ENCODE assay signal across 2 mouse cellular contexts in the genomic region with DNA sequence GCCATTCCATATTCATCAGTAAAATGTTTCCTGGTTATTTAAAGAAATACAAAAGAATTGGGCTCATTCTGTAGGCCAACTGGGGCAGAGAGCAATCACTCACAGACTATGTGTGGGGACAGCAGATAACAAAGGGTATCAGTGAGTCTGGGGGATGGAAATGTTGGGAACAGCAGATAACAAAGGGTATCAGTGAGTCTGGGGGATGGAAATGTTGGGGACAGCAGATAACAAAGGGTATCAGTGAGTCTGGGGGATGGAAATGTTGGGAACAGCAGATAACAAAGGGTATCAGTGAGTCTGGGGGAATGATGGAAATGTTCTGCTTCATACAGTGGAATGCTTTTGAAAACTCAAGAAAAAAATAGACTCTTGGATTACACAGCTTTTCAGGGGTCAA. TPM values are rescaled to one million over a fixed set of nuclear protein-coding genes. Genes with fewer than 3 reads are reported as not detected.
"Had no signal": no experiment of that assay in that cellular context is flagged by ENCODE, and none has a peak within 500 bp of the region (broad histone marks: within the 10 kb centered on the region; RNA-seq: fewer than 3 reads in every experiment).

No protein-coding gene starts in this region.

RNA-seq across cellular contexts. Expression of a gene that starts 35.7 kb away (rescaled TPM):
- total RNA-seq: granulocyte monocyte progenitor cell, adult 5-6 weeks had no signal
- polyA plus RNA-seq: erythroblast, embryonic 14.5 days had no signal
